Mouse (Mus musculus): ENCODE measurements at regions not wholly inside any gene's neighbourhood (a gene's known extent, or its start where the extent isn't known, plus 50 kb on each side); places are given as distances from the start of the nearest gene placed in this dataset.
A peak's percentile ranks its signal among the peaks of the same experiment; 100 is the strongest.
"Not testable (repeated sequence)": the region's sequence is repeated elsewhere in the genome, so short reads cannot be mapped to it uniquely, and the experiment has no call there.

GRCm38 (mm10) chr5:100309807-100310165, 106.2 kb downstream of the Sec31a start:
- no peak for DNase-seq

- no peak for DNase-seq
Observed at GRCm38 (mm10) chr5:100309071-100309806, 106.8 kb downstream of the Sec31a start.

GRCm38 (mm10) chr5:100304403-100304802, 111.6 kb downstream of the Sec31a start:
- DNase-seq = peak in 1 of 2 experiments; percentile 28

GRCm38 (mm10) chr5:100302068-100302775, 113.8 kb downstream of the Sec31a start:
- DNase-seq = no peak

- no peak for DNase-seq
Observed at GRCm38 (mm10) chr5:100299141-100299540, 116.9 kb downstream of the Sec31a start.

GRCm38 (mm10) chr5:100294189-100294588, 121.8 kb downstream of the Sec31a start:
- no peak for DNase-seq

GRCm38 (mm10) chr5:100280215-100280614, 120.6 kb upstream of the Tmem150c start:
- no peak for DNase-seq

- peak; percentile 40 to 57 for DNase-seq
Observed at GRCm38 (mm10) chr5:100279474-100279873, 119.9 kb upstream of the Tmem150c start.

- DNase-seq = no peak
Observed at GRCm38 (mm10) chr5:100274674-100275073, 115.1 kb upstream of the Tmem150c start.

GRCm38 (mm10) chr5:100271975-100272374, 112.4 kb upstream of the Tmem150c start:
- DNase-seq = not testable (repeated sequence)

- no peak for DNase-seq
Observed at GRCm38 (mm10) chr5:100270841-100271686, 111.5 kb upstream of the Tmem150c start.

- DNase-seq = no peak
Observed at GRCm38 (mm10) chr5:100268111-100268878, 108.7 kb upstream of the Tmem150c start.

- peak; percentile 89 to 94 for DNase-seq
Observed at GRCm38 (mm10) chr5:100266671-100267510, 107.3 kb upstream of the Tmem150c start.

GRCm38 (mm10) chr5:100259803-100260693, 100.4 kb upstream of the Tmem150c start:
- DNase-seq = no peak

- DNase-seq = peak; percentile 27 to 50
Observed at GRCm38 (mm10) chr5:100258952-100259710, 99.5 kb upstream of the Tmem150c start.

GRCm38 (mm10) chr5:100255276-100255675, 95.7 kb upstream of the Tmem150c start:
- DNase-seq = no peak

GRCm38 (mm10) chr5:100252036-100252435, 92.4 kb upstream of the Tmem150c start:
- DNase-seq = no peak

GRCm38 (mm10) chr5:100249757-100250156, 90.1 kb upstream of the Tmem150c start:
- DNase-seq = no peak

GRCm38 (mm10) chr5:100248611-100249010, 89.0 kb upstream of the Tmem150c start:
- DNase-seq = no peak

- DNase-seq = no peak
Observed at GRCm38 (mm10) chr5:100246709-100247108, 87.1 kb upstream of the Tmem150c start.
